Mouse (Mus musculus) thymus, adult 2 months (tissue): Measurements from ENCODE around the gene Fgfbp3. TPM values are rescaled to one million over a fixed set of nuclear protein-coding genes. Genes with fewer than 3 reads are reported as not detected.

Source experiments
- DNase-seq: peaks from one replicate; pipeline ENCODE4 v3.0.0; 2021
- H3K27ac ChIP-seq: fragments of 200-500 bp; 2 replicates; pipeline ENCODE4 v1.5.1; 2012; ENCODE audit warnings: low read length, control low read depth; ENCODE audit not compliant: control insufficient read depth, insufficient read depth
- H3K27me3 ChIP-seq: fragments of 200-500 bp; 2 replicates; pipeline ENCODE4 v1.6.1; 2012; ENCODE audit warnings: mild to moderate bottlenecking, low read length, moderate library complexity, mixed read lengths; ENCODE audit not compliant: control insufficient read depth, insufficient read depth
- H3K36me3 ChIP-seq: fragments of 200-500 bp; 2 replicates; pipeline ENCODE4 v1.6.1; 2012; ENCODE audit warnings: mild to moderate bottlenecking, low read length, moderate library complexity; ENCODE audit not compliant: control insufficient read depth, insufficient read depth
- H3K4me1 ChIP-seq: fragments of 200-500 bp; replicated peaks from 2 replicates; pipeline ENCODE4 v1.6.1; 2012; ENCODE audit warnings: low read length; ENCODE audit not compliant: control insufficient read depth, insufficient read depth
- H3K4me3 ChIP-seq: fragments of 200-500 bp; 2 replicates; pipeline ENCODE4 v1.5.1; 2012; ENCODE audit warnings: mild to moderate bottlenecking, low read length, control low read depth, moderate library complexity; ENCODE audit not compliant: control insufficient read depth, insufficient read depth
- CTCF ChIP-seq: fragments of 200-500 bp; IDR thresholded peaks from 2 replicates; pipeline ENCODE4 v1.5.1; 2012; ENCODE audit warnings: mild to moderate bottlenecking, control low read depth, low read length, moderate library complexity, borderline replicate concordance; ENCODE audit not compliant: control insufficient read depth, poor library complexity, insufficient read depth; ENCODE audit errors: extremely low read depth
- POLR2A ChIP-seq: fragments of 200-500 bp; IDR thresholded peaks from 2 replicates; pipeline ENCODE4 v1.6.1; 2012; ENCODE audit warnings: mild to moderate bottlenecking, low read length, control low read depth, moderate library complexity; ENCODE audit not compliant: control insufficient read depth, poor library complexity, insufficient read depth; ENCODE audit errors: extremely low read depth
- WGBS: fragments of 180-500 bp; shearing (Covaris S2); methylation state at CpG from one replicate; pipeline ENCODE4 v1.1.7; 2018; 5-methylcytosine and 5-hydroxymethylcytosine counted together
- polyA plus RNA-seq: library from polyadenylated mRNA; depleted of rRNA; stranded (reverse); fragments of >200 nt; gene quantifications from 2 replicates; pipeline ENCODE4 v1.2.3, GENCODE M21; 2012

Fgfbp3 gene
- polyA plus RNA-seq, 1 experiment, result 7.1 TPM

GRCm38 (mm10) chr19:36925671-36926552 is 6.5 kb upstream of the Fgfbp3 start, which contains the start of gene Btaf1:
TSS of gene Btaf1 (plus strand) at chr19:36926079.
- peak within 1 kb of the TSS; percentile 25 for H3K27ac ChIP-seq
- no peaks in the 10 kb centered on the region for H3K27me3 ChIP-seq
- no peaks in the 10 kb centered on the region for H3K36me3 ChIP-seq
- peak; percentile 74 for DNase-seq
- TF ChIP-seq POLR2A (peak; percentile 97), CTCF (peak; percentile 37; the same call in 1 of the 2 replicates)
- H3K4me3 ChIP-seq, result peak within 1 kb of the TSS; percentile 92
- 0 out of 2 replicates have a peak, but pooled peaks cover 3% of the 10 kb centered on the region for H3K4me1 ChIP-seq
- under 1% methylated on average over 98 of the region's 98 CpGs for WGBS

GRCm38 (mm10) chr19:36922936-36923335 is 3.5 kb upstream of the Fgfbp3 start:
- no peak for DNase-seq
- Histone ChIP-seq H3K4me1 (peaks cover 7% of the 10 kb centered on the region; the same call in 1 of the 2 replicates), H3K4me3 (no peak overlapping the region), H3K27me3 (no peaks in the 10 kb centered on the region; the same call in 1 of the 2 replicates), H3K36me3 (no peaks in the 10 kb centered on the region), H3K27ac (no peak overlapping the region)
- 88% methylated on average over 3 of the region's 3 CpGs for WGBS
- TF ChIP-seq POLR2A, result no peak
- no peak for TF ChIP-seq CTCF

- peaks cover 7% of the 10 kb centered on the region; the same call in 1 of the 2 replicates for H3K4me1 ChIP-seq
- 18% methylated on average over 2 of the region's 2 CpGs for WGBS
- TF ChIP-seq CTCF (no peak), POLR2A (no peak)
- H3K27ac ChIP-seq, result no peak overlapping the region
- no peaks in the 10 kb centered on the region for H3K36me3 ChIP-seq
- no peak overlapping the region for H3K4me3 ChIP-seq
- no peak for DNase-seq
- no peaks in the 10 kb centered on the region; the same call in 1 of the 2 replicates for H3K27me3 ChIP-seq
These were observed 2.6 kb upstream of the Fgfbp3 start for GRCm38 (mm10) chr19:36922015-36922414.

- Histone ChIP-seq H3K27me3 (no peaks in the 10 kb centered on the region; the same call in 1 of the 2 replicates), H3K27ac (no peak overlapping the region), H3K4me3 (peak overlapping the region; percentile 80), H3K36me3 (no peaks in the 10 kb centered on the region), H3K4me1 (peaks cover 4% of the 10 kb centered on the region; the same call in 1 of the 2 replicates)
- TF ChIP-seq CTCF (peak; percentile 45; the same call in 1 of the 2 replicates), POLR2A (peak; percentile 40; the same call in 1 of the 2 replicates)
- peak; percentile 54 for DNase-seq
- under 1% methylated on average over 85 of the region's 85 CpGs for WGBS
These were observed 744 bp downstream of the Fgfbp3 start for GRCm38 (mm10) chr19:36918441-36919301.

- 97% methylated on average over 1 of the region's 1 CpGs for WGBS
- peaks cover 4% of the 10 kb centered on the region; the same call in 1 of the 2 replicates for H3K4me1 ChIP-seq
- DNase-seq, result no peak
- no peaks in the 10 kb centered on the region; the same call in 1 of the 2 replicates for H3K27me3 ChIP-seq
- TF ChIP-seq POLR2A (no peak), CTCF (no peak)
- no peaks in the 10 kb centered on the region for H3K36me3 ChIP-seq
- H3K4me3 ChIP-seq, result no peak overlapping the region
- no peak overlapping the region for H3K27ac ChIP-seq
These were observed 2.5 kb downstream of the Fgfbp3 start for GRCm38 (mm10) chr19:36916876-36917389.
